Mouse (Mus musculus) CD4-positive, CD25-positive, alpha-beta regulatory T cell, adult 4 months (primary cell): Measurements from ENCODE around the gene Tmem190. TPM values are rescaled to one million over a fixed set of nuclear protein-coding genes. Genes with fewer than 3 reads are reported as not detected.
"Not testable (repeated sequence)": the region's sequence is repeated elsewhere in the genome, so short reads cannot be mapped to it uniquely, and the experiment has no call there.

ENCODE experiments used
- ATAC-seq: one replicate; pipeline ENCODE4 v1.8.0; 2017
- polyA plus RNA-seq, 2 experiments: library from polyadenylated mRNA; unstranded; fragments of 100-300 nt; shearing (Covaris generic); gene quantifications; one replicate each; pipeline ENCODE4 v1.2.1; 2017

Tmem190 gene
- polyA plus RNA-seq, 2 experiments from 2014 or later: not detected

GRCm38 (mm10) chr7:4813105-4813791 is 30.5 kb downstream of the Tmem190 start:
- no peak for ATAC-seq

GRCm38 (mm10) chr7:4816559-4816958 is 33.8 kb downstream of the Tmem190 start:
- ATAC-seq: no peak

GRCm38 (mm10) chr7:4820925-4821324 is 38.2 kb downstream of the Tmem190 start:
- not testable (repeated sequence) for ATAC-seq

GRCm38 (mm10) chr7:4821690-4822089 is 39.0 kb downstream of the Tmem190 start:
- ATAC-seq: no peak

- ATAC-seq: no peak
Measured at GRCm38 (mm10) chr7:4822162-4822907, 39.6 kb downstream of the Tmem190 start.

GRCm38 (mm10) chr7:4825365-4825764 is 42.6 kb downstream of the Tmem190 start:
- ATAC-seq: no peak

GRCm38 (mm10) chr7:4830476-4830875 is 47.7 kb downstream of the Tmem190 start:
- ATAC-seq: no peak

Other genes with a start within 250 kb of the Tmem190 start
- gene Syt5, start 235.4 kb upstream of the Tmem190 start, polyA plus RNA-seq: under 1 TPM in 1 of 2 experiments, not detected in 1; 0.35 TPM
- not detected for gene Ptprh, start 178.9 kb upstream of the Tmem190 start, polyA plus RNA-seq
- gene Tmem86b, start 151.5 kb upstream of the Tmem190 start, polyA plus RNA-seq: 1 to 10 TPM; 2.9 to 4.2 TPM
- gene Ppp6r1, start 123.9 kb upstream of the Tmem190 start, polyA plus RNA-seq: 1 to 10 TPM; 6.7 to 9.1 TPM
- gene Hspbp1, start 97.9 kb upstream of the Tmem190 start, polyA plus RNA-seq: 10 to 100 TPM; 45.4 to 48.2 TPM
- gene Brsk1, start 92.3 kb upstream of the Tmem190 start, polyA plus RNA-seq: not detected
- under 1 TPM in 1 of 2 experiments, not detected in 1; 0.47 TPM for gene Tmem150b, start 57.7 kb upstream of the Tmem190 start, polyA plus RNA-seq
- 10 to 100 TPM; 22.9 to 25.8 TPM for gene Kmt5c, start 42.8 kb upstream of the Tmem190 start, polyA plus RNA-seq
- 1 to 10 TPM in 1 of 2 experiments, not detected in 1; 2.1 TPM for gene Cox6b2, start 29.8 kb upstream of the Tmem190 start, polyA plus RNA-seq
- gene Fam71e2, start 11.6 kb upstream of the Tmem190 start, polyA plus RNA-seq: not detected
- under 1 TPM in 1 of 2 experiments, not detected in 1; 0.16 TPM for gene Il11, start 78 bp upstream of the Tmem190 start, polyA plus RNA-seq
- gene Tmem238, start 6.7 kb downstream of the Tmem190 start, polyA plus RNA-seq: under 1 TPM in 1 of 2 experiments, not detected in 1; 0.86 TPM
- 100 to 1,000 TPM; 446 to 574 TPM for gene Rpl28, start 9.9 kb downstream of the Tmem190 start, polyA plus RNA-seq
- gene Ube2s, start 29.7 kb downstream of the Tmem190 start, polyA plus RNA-seq: 10 to 100 TPM; 25.0 to 25.3 TPM
- under 1 TPM in 1 of 2 experiments, not detected in 1; 0.11 TPM for gene Shisa7, start 61.8 kb downstream of the Tmem190 start, polyA plus RNA-seq
- 10 to 100 TPM; 29.1 to 47.3 TPM for gene Isoc2b, start 87.3 kb downstream of the Tmem190 start, polyA plus RNA-seq
- gene Isoc2a, start 94.2 kb downstream of the Tmem190 start, polyA plus RNA-seq: under 1 TPM; 0.35 to 0.47 TPM
- not detected for gene Gm36210, start 123.6 kb downstream of the Tmem190 start, polyA plus RNA-seq
- gene Zfp628, start 132.3 kb downstream of the Tmem190 start, polyA plus RNA-seq: 1 to 10 TPM in 1 of 2 experiments, under 1 TPM in 1; 0.99 to 1.5 TPM
- gene Nat14, start 139.1 kb downstream of the Tmem190 start, polyA plus RNA-seq: under 1 TPM in 1 of 2 experiments, not detected in 1; 0.61 TPM
- gene Ssc5d, start 142.8 kb downstream of the Tmem190 start, polyA plus RNA-seq: under 1 TPM in 1 of 2 experiments, not detected in 1; 0.12 TPM
- not detected for gene Sbk2, start 181.5 kb downstream of the Tmem190 start, polyA plus RNA-seq
- gene Sbk3, start 188.2 kb downstream of the Tmem190 start, polyA plus RNA-seq: not detected
- gene Zfp579, start 213.2 kb downstream of the Tmem190 start, polyA plus RNA-seq: 1 to 10 TPM; 3.6 to 6.4 TPM
- 10 to 100 TPM; 44.1 to 45.4 TPM for gene Zfp524, start 231.5 kb downstream of the Tmem190 start, polyA plus RNA-seq
- 10 to 100 TPM in 1 of 2 experiments, 1 to 10 TPM in 1; 9.5 to 12.0 TPM for gene Fiz1, start 231.8 kb downstream of the Tmem190 start, polyA plus RNA-seq
- gene Gm44973, start 232.6 kb downstream of the Tmem190 start, polyA plus RNA-seq: 1 to 10 TPM; 7.9 to 8.9 TPM
- gene Zfp865, start 237.4 kb downstream of the Tmem190 start, polyA plus RNA-seq: 10 to 100 TPM in 1 of 2 experiments, 1 to 10 TPM in 1; 3.5 to 12.3 TPM
- gene Ccdc106, start 237.6 kb downstream of the Tmem190 start, polyA plus RNA-seq: under 1 TPM in 1 of 2 experiments, not detected in 1; 0.58 TPM